Mouse (Mus musculus) heart, postnatal 0 days (tissue): ENCODE data around the gene Rph3al.

Experiments
- CTCF ChIP-seq: IDR thresholded peaks from 2 replicates; pipeline ENCODE4 v1.5.1; 2016; ENCODE audit warnings: antibody characterized with exemption, control low read depth, low read depth
- EP300 ChIP-seq: IDR thresholded peaks from 2 replicates; pipeline ENCODE4 v1.6.1; 2016; ENCODE audit warnings: antibody characterized with exemption, low read depth

- TF ChIP-seq CTCF (no peak), EP300 (no peak)
Observed at GRCm38 (mm10) chr11:75842904-75843619, 95.2 kb downstream of the Rph3al start.
